Mouse (Mus musculus) liver, adult 2 months (tissue): ENCODE measurements around the gene Col23a1.

Experiments used
- CTCF ChIP-seq: fragments of 200-500 bp; IDR thresholded peaks from 2 replicates; pipeline ENCODE4 v1.5.1; 2011; ENCODE audit warnings: low read depth, low read length, control low read depth
- POLR2A ChIP-seq: fragments of 200-500 bp; IDR thresholded peaks from 2 replicates; pipeline ENCODE4 v1.6.1; 2011; ENCODE audit warnings: low read length, control low read depth; ENCODE audit not compliant: insufficient read depth; ENCODE audit errors: extremely low read depth

DNA sequence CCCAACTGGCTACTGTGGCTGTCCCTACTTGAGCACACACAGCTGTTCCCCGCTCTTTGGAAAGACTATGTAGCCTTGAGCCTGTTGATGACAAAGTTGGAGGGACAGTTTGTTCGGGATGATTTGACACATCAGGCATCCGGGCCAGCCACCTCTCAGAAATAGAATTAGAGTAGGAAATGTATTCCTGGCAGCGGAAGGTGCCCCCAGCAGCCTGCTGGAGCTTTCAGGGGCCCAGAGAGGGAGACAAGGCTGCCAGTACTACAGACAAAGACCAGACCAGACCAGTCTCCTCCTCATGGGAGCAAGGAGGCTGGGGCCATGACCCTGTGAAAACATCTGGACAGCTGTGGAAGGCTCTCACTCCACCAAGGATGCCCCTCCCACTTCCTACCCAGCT is 53.6 kb downstream of the Col23a1 start:
- TF ChIP-seq CTCF = no peak
- TF ChIP-seq POLR2A = no peak
